Mouse (Mus musculus): Measurements from ENCODE around the gene Ina. TPM values are rescaled to one million over a fixed set of nuclear protein-coding genes. Genes with fewer than 3 reads are reported as not detected.

The Ina gene
- polyA plus RNA-seq, 1 experiment from 2014 or later, result not detected

GRCm38 (mm10) chr19:47050271-47051032, 36.0 kb downstream of the Ina start, which contains the start of gene Pcgf6:
Gene Pcgf6, minus strand, starts transcription at chr19:47050906.
- TF ChIP-seq CTCF (IDR thresholded peaks at IDR 0.05; ENCODE audit: low read depth), result no peak
- TF ChIP-seq EP300 (IDR thresholded peaks at IDR 0.05; ENCODE audit: low read depth), result no peak
- Histone ChIP-seq H3K27me3 (ENCODE audit: insufficient read depth, low read length) (no peaks in the 10 kb centered on the region), H3K9me3 (ENCODE audit: low read length) (no peaks in the 10 kb centered on the region), H3K9ac (replicated peaks) (peak within 1 kb of the TSS; percentile 83), H3K4me1 (ENCODE audit: insufficient read depth) (peaks cover 15% of the 10 kb centered on the region), H3K4me2 (ENCODE audit: low read depth, low read length) (peak within 1 kb of the TSS; percentile 97), H3K27ac (ENCODE audit: low read depth) (peak within 1 kb of the TSS; percentile 85), H3K36me3 (replicated peaks; ENCODE audit: insufficient read depth, low read length) (0 out of 2 replicates have a peak, but pooled peaks cover 7% of the 10 kb centered on the region), H3K4me3 (ENCODE audit: low read depth, low read length) (peak within 1 kb of the TSS; percentile 84)
- DNase-seq (peak; percentile 85), ATAC-seq (peak; percentile 82)
- WGBS (ENCODE audit: insufficient replicate concordance), result under 1% methylated on average over 63 of the region's 75 CpGs

- Histone ChIP-seq H3K4me1 (ENCODE audit: insufficient read depth) (peaks cover 15% of the 10 kb centered on the region), H3K9me3 (ENCODE audit: low read length) (no peaks in the 10 kb centered on the region), H3K27ac (ENCODE audit: low read depth) (peak overlapping the region; percentile 82), H3K4me3 (ENCODE audit: low read depth, low read length) (no peak overlapping the region), H3K4me2 (ENCODE audit: low read depth, low read length) (no peak overlapping the region), H3K9ac (replicated peaks) (no peak overlapping the region), H3K36me3 (replicated peaks; ENCODE audit: insufficient read depth, low read length) (0 out of 2 replicates have a peak, but pooled peaks cover 4% of the 10 kb centered on the region), H3K27me3 (ENCODE audit: insufficient read depth, low read length) (no peaks in the 10 kb centered on the region)
- TF ChIP-seq CTCF (IDR thresholded peaks at IDR 0.05; ENCODE audit: low read depth), result 0 out of 2 replicates have a peak, but pooled peaks have one; percentile 10
- TF ChIP-seq EP300 (IDR thresholded peaks at IDR 0.05; ENCODE audit: low read depth), result no peak
- 63% methylated on average over 4 of the region's 4 CpGs for WGBS (ENCODE audit: insufficient replicate concordance)
- ATAC-seq (0 out of 2 replicates have a peak, but pooled peaks have one; percentile 1), DNase-seq (no peak)
Measured at GRCm38 (mm10) chr19:47052927-47053326, 38.4 kb downstream of the Ina start.

- no peaks in the 10 kb centered on the region for H3K27me3 ChIP-seq (ENCODE audit: insufficient read depth, low read length)
- WGBS (ENCODE audit: insufficient replicate concordance), result 57% methylated on average over 4 of the region's 4 CpGs
- DNase-seq (peak; percentile 49), ATAC-seq (peak; percentile 83)
- H3K27ac ChIP-seq (ENCODE audit: low read depth), result peak overlapping the region; percentile 82
- H3K4me1 ChIP-seq (ENCODE audit: insufficient read depth), result peaks cover 15% of the 10 kb centered on the region
- H3K36me3 ChIP-seq (replicated peaks; ENCODE audit: insufficient read depth, low read length), result no peaks in the 10 kb centered on the region
- no peak overlapping the region for H3K9ac ChIP-seq (replicated peaks)
- H3K4me2 ChIP-seq (ENCODE audit: low read depth, low read length), result no peak overlapping the region
- no peaks in the 10 kb centered on the region for H3K9me3 ChIP-seq (ENCODE audit: low read length)
- no peak overlapping the region for H3K4me3 ChIP-seq (ENCODE audit: low read depth, low read length)
- TF ChIP-seq CTCF (IDR thresholded peaks at IDR 0.05; ENCODE audit: low read depth), result no peak
- TF ChIP-seq EP300 (IDR thresholded peaks at IDR 0.05; ENCODE audit: low read depth), result no peak
Measured at GRCm38 (mm10) chr19:47053471-47053870, 39.0 kb downstream of the Ina start.

- ATAC-seq (no peak), DNase-seq (no peak)
- Histone ChIP-seq H3K27me3 (ENCODE audit: insufficient read depth, low read length) (no peaks in the 10 kb centered on the region), H3K27ac (ENCODE audit: low read depth) (no peak overlapping the region), H3K36me3 (replicated peaks; ENCODE audit: insufficient read depth, low read length) (no peaks in the 10 kb centered on the region), H3K4me3 (ENCODE audit: low read depth, low read length) (no peak overlapping the region), H3K9ac (replicated peaks) (no peak overlapping the region), H3K4me2 (ENCODE audit: low read depth, low read length) (no peak overlapping the region), H3K9me3 (ENCODE audit: low read length) (no peaks in the 10 kb centered on the region), H3K4me1 (ENCODE audit: insufficient read depth) (no peaks in the 10 kb centered on the region; the same call in 1 of the 2 replicates)
- TF ChIP-seq CTCF (IDR thresholded peaks at IDR 0.05; ENCODE audit: low read depth) (no peak), EP300 (IDR thresholded peaks at IDR 0.05; ENCODE audit: low read depth) (no peak)
- WGBS (ENCODE audit: insufficient replicate concordance), result 52% methylated on average over 1 of the region's 1 CpGs
Measured at GRCm38 (mm10) chr19:47057684-47058083, 43.2 kb downstream of the Ina start.

GRCm38 (mm10) chr19:47065860-47066259, 51.4 kb downstream of the Ina start:
- H3K4me1 ChIP-seq (ENCODE audit: insufficient read depth), result peaks cover 9% of the 10 kb centered on the region
- WGBS (ENCODE audit: insufficient replicate concordance), result 85% methylated on average over 3 of the region's 3 CpGs
- DNase-seq (no peak), ATAC-seq (no peak)
- peaks cover 3% of the 10 kb centered on the region for H3K36me3 ChIP-seq (replicated peaks; ENCODE audit: insufficient read depth, low read length)
- no peak overlapping the region for H3K4me2 ChIP-seq (ENCODE audit: low read depth, low read length)
- no peak overlapping the region for H3K9ac ChIP-seq (replicated peaks)
- no peak overlapping the region for H3K27ac ChIP-seq (ENCODE audit: low read depth)
- H3K9me3 ChIP-seq (ENCODE audit: low read length), result no peaks in the 10 kb centered on the region
- H3K27me3 ChIP-seq (ENCODE audit: insufficient read depth, low read length), result no peaks in the 10 kb centered on the region
- H3K4me3 ChIP-seq (ENCODE audit: low read depth, low read length), result no peak overlapping the region
- TF ChIP-seq CTCF (IDR thresholded peaks at IDR 0.05; ENCODE audit: low read depth) (peak; percentile 36), EP300 (IDR thresholded peaks at IDR 0.05; ENCODE audit: low read depth) (no peak)

GRCm38 (mm10) chr19:47067096-47067882, 52.8 kb downstream of the Ina start, which contains the start of gene Taf5:
Gene Taf5, plus strand, starts transcription at chr19:47067746.
- peak; percentile 98 for DNase-seq
- Histone ChIP-seq H3K4me3 (ENCODE audit: low read depth, low read length) (peak within 1 kb of the TSS; percentile 92), H3K36me3 (replicated peaks; ENCODE audit: insufficient read depth, low read length) (peaks cover 15% of the 10 kb centered on the region), H3K27ac (ENCODE audit: low read depth) (peak within 1 kb of the TSS; percentile 88), H3K27me3 (ENCODE audit: insufficient read depth, low read length) (no peaks in the 10 kb centered on the region), H3K4me2 (ENCODE audit: low read depth, low read length) (peak within 1 kb of the TSS; percentile 83), H3K9me3 (ENCODE audit: low read length) (no peaks in the 10 kb centered on the region), H3K4me1 (ENCODE audit: insufficient read depth) (peaks cover 9% of the 10 kb centered on the region), H3K9ac (replicated peaks) (peak within 1 kb of the TSS; percentile 93)
- TF ChIP-seq CTCF (IDR thresholded peaks at IDR 0.05; ENCODE audit: low read depth) (peak; percentile 28), EP300 (IDR thresholded peaks at IDR 0.05; ENCODE audit: low read depth) (no peak)
- peak; percentile 77 for ATAC-seq
- WGBS (ENCODE audit: insufficient replicate concordance), result 10% methylated on average over 46 of the region's 49 CpGs

Measured in liver, postnatal 0 days (tissue).